Mouse (Mus musculus): ENCODE measurements around the gene Btrc.
A peak's percentile ranks its signal among the peaks of the same experiment; 100 is the strongest.

The Btrc gene

DNA sequence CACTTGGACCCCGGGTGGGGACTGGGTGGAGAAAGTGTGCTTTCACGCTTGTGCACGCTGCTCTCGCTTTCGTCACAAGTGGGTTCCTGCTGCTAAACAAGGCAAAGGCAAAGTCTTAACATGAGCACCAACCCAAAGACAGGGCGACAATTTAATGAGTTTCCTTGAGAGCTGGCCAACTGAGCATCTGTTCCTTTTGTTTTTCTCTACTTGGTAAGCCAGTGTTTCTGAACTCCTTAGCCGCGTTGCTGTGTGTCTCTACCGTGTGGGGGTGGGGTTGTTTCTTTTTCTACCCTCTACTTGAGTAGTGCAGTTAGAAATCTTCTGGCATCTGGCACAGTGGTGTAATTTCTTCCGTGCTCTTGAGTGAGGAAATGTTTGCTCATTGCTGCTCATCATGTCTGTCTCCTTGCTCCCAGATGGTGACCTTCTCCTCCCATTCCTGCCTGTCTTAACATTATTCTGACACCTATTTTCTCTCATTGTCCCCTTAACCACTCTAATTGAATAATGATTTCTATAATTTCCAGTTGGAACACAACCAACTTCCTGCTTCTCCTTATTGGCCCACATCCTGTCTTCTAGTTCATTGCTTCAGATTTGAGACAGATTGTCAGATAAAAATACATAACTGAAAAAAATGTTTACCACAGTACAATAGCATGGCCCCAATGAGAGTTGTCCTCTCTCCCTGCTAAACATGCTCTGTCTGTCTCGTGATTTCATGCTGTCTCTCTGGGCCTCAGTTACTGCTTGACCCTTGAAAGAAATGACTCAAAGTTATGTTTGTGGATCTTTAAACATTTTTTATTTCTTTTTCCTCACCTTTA lies 109.4 kb downstream of the Btrc start:
- DNase-seq (ENCODE audit: low read depth): peak; percentile 43

DNA sequence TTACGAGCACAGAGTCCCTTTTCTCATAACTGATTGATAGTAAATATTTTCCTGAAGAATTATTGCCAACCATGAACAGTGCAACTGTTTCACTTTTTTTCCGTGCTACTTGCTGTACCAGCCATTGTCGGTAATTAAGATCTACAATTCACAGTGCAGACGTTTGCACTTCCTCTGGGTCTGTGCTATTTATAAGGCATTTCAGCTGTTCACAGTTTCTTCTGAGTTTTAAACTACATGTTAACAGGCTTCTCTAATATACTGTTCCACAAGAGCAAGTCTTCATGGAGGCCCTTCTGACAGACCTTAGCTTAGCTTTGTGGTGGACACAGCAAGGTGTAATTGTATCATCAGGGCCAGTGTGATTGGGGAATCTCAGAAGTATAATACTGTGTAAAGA lies 111.2 kb downstream of the Btrc start:
- no peak for DNase-seq (ENCODE audit: low read depth)

DNA sequence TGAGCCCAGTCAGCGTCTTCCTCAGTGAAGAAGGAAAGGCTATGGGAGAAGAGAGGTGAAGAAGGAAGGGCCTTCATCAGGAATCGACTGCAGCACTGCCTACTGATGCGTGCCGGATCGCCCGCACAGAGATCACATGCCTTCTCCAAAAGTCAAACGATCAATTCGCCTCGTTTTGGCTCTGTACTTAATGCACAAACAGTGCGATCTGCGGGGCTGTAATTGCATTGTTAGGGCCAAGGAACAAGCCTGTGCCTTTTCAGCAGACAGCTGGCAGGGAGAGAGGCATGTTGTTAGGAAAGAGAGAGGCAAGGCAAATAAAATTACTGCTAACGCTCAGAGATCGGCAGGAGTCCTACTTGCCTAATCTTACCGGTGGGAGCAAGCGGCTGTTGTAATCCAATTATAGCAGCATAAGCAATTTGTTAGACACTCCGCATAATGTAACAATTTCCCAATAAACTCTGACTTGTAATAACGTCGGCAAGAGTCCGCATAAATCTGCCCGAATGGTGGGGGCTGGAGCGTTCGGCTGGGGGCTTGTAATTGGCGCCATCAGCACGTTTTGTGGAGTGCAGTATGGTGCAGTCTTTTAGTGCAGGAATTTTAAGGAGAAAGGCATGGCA lies 112.5 kb downstream of the Btrc start:
- no peak for DNase-seq (ENCODE audit: low read depth)

DNA sequence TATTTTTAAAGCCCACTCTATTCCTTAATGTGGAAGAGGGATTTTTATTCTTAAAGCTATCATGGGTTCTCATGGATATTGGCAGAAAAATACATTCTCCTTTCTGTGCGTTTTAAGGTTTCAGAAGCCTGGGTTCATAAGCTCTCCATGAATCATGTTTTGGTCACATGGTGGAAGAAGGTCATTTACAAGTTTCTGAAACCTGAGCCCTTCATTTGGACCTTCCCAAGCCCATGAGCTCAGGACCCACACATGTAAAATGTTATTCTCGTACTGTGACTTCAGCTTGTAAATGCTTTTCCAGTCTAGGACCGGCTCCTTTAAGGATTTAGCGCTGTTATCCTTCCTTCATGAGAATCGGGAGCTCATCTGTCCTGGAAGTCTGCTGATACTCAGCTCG lies 116.0 kb downstream of the Btrc start:
- no peak for DNase-seq (ENCODE audit: low read depth)

DNA sequence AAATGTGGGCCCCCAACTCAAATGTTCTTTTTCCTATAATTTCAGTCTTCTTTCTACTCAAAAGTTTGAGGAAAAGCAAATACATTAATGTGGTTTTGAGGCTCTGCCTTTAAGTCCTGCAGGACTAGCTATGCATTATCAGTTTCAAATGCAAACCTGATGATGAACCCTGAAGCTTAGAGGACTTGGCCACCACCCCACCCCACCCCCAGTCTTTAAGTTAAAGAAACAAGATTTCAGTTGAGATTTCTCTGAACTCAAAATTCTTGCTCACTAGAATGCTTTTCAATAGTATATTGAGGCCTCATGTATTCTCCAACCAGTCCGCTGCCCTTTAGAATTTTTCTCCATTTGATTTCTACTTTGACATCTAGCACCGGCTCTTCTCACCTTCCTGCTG lies 117.0 kb downstream of the Btrc start:
- DNase-seq (ENCODE audit: low read depth): no peak

DNA sequence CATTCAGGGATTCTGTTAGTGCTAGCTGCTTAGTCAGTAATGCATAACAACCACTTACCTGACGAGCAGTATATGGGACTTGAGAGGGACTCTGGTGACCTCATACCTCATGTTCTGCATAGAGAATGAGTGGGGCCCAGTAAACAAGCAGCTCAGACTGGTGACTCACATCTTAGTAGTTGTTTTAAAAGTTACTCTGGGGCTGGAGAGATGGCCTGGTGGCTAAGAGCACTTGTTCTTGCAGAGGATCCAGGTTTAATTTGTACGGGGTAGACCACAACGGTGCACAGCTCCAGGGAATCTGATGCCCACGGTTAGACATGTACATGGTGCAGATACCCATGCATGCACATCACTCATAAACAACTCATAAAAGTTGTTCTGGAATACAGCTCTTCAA lies 117.4 kb downstream of the Btrc start:
- no peak for DNase-seq (ENCODE audit: low read depth)

DNA sequence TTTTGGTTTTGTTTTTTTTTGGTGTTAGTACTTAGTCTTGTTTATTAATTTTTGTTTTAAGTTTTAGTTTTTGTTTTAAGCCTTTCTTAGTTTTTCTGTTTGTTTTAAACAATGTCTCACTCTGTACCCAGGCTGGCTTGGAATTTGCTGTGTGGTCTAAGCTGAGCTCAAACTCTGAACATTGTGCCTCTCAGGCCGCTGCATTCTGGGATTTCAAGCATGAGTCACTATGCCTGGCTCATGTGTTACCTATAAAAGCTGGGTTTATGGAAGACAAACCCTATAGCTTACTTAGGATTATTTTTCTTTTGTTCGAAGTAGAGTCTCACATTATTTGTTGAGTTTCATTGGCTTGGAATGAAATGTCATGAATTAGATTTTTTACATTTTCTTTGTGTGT lies 119.9 kb downstream of the Btrc start:
- DNase-seq (ENCODE audit: low read depth): no peak

DNA sequence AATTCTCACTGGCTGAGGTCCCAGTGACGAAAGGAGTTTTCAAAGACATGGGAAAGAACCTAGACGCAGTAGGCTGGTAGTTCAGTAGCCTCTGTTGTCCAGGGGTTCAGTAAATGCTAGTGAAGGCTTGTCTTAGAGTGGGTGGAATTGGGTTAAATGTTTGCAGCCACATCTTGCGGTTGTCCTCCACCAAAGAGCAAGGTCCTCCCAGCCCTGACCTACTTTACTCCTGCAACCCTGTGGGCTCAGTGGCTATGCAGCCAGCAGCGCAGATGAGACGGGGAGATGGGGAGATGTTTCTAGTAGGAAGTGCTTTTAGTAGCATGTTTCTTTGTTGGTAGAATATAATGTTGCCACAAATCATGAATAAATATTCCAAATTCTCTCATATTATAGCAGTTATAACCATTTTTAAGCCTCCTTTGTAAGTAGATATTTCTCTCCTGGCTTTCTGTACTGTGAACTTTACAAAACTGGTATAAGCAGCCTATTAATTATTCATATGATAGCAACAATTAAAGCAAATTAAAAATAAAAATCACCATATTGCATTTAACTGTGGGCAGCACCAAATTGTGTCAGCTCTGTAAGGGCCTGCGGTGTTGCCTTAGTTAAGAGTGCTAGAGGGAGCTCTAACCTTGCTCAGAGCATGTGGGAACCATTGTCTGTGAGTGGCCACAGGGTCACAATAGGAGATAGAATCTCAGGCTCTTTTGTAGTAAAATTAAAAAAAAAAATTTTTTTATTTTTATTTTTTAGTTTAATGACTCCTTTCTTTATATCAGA lies 122.9 kb downstream of the Btrc start:
- DNase-seq (ENCODE audit: low read depth): no peak

DNA sequence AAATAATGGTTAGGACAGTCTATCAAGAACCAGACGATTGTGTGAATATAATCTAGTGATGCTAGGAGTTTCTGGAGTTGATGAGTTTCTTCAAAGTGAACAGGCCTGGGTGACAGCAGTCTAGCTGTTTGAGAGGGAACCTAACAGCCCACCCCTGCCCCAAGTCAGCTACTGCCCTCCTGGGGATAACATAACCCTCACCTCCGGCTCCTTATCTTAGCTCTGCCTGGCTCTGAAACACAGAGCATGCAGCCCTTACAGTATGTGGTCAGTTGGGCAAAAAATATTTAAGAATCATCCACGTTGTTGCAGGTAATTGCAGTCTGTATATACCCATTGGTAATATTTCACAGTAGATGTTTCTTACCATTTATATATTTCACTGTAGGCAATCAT lies 123.5 kb downstream of the Btrc start:
- DNase-seq (ENCODE audit: low read depth): no peak

DNA sequence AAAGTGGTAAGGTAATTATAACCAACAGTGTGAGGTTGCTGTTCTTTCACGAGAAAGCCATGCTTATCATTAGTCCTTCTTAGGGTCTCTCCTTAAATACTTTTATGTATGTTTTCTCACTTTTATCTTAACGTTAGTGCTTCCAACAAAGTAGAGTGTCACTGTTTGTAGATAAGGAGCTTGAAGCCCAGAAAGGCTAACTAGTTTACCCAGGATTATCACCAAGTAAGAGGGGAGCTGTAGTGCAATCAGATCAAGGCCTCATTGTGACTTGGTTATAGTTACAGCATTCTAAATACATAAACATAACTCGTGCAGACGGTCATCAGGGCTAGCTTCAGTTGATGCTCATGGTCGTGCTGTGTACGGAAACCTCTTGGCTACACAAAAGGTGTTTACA lies 126.4 kb downstream of the Btrc start:
- no peak for DNase-seq (ENCODE audit: low read depth)

DNA sequence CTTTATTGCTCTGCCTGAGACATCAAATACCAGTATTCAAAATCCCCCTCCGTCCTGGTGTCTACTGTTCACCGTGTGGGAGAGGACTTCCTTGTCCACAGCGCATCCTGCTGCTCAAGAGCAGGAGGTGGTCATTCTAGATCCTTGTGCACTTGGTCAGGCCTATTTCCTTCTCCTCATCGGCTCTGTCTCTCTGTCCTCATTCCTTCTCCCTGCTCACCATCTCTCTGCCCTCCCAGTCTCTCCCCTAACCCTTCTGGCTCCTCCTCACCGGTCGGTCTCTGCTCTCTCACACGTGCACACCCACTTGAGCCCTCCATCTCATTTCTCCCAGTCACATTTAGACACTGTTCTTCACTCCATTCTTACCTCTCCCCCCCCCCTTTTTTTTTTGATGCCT lies 127.7 kb downstream of the Btrc start:
- no peak for DNase-seq (ENCODE audit: low read depth)

DNA sequence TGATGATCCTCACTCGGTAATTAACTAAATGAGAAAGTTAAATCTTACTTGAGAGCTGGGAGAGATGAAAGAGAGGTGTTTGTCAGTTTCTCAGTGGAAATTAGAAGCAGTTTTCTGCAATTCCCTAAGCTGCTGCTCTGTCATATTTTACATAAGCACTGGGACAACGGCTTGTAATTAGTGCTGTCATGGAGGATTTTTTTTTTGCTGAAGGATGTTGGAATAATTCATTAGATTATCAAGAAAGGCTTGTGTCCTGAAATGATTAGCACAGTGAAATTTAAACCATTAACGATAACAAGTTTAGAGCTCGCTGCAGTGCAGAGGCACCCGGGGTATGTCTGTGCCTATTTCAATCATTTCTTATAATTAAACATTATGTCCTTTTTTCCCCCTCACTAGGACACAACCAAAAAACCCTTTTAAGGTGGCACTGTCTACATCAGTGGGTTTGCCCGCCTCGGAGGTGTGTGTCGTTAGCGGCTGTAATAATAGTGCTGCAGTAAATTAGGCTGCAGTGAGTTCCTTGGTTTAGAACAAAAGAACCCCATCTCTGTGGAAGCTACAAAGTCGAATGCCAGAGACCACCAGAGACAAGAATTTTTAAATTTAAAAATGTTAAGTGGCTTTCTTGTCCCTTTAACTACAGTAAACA lies 130.7 kb downstream of the Btrc start:
- no peak for DNase-seq (ENCODE audit: low read depth)

DNA sequence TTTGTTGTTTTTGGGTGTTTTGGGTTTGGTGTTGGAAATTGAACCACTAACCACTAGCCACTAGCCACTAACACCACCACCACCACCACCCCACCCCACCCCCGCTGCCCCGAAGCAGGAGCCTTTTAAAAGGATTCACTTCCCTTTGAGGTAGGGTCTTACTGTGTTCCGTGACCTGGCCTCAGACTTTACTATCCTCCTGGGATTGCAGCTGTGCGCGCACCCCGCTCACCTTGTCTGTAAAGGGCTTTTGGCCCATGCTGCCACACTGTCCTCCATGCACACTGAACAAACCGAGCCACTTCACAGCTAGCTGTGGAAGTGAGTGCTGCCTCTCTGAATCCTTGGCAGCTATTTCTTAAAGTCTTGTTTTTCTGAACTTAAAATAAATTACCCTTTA lies 141.9 kb downstream of the Btrc start:
- no peak for DNase-seq (ENCODE audit: low read depth)

DNA sequence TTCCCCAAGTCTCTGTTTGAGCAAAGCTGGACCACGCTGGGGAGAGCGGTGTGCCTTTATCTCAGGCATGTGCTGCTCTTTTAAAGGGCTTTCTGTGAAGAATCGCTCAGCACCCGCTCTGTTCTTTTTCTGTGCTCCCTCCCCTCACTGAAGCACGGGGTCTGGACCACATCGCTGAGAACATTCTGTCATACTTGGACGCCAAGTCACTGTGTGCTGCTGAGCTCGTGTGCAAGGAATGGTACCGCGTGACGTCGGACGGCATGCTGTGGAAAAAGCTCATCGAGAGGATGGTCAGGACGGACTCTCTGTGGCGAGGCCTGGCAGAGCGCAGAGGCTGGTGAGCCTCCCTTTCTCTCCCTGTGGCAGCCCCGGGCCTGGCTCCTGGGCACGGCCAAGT lies 144.0 kb downstream of the Btrc start:
- DNase-seq (ENCODE audit: low read depth): no peak

DNA sequence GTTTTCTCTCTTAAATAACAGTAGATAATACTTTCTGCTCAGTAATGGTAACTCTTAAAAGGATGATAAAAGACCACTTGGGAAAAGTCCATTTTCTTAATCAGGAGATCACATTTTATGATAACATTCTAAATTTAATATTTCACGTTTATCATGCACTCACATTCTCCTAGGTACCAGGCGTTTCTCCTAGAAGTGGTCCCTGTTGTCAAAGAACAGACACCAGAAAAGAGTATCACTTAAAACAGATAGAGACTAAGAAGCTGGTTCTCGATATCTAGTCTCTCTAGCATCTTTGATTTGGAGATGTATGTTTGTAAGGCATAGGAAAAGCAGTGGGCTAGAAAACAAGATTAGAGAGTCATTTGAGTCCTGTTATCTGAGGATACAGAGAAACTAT lies 147.1 kb downstream of the Btrc start:
- no peak for DNase-seq (ENCODE audit: low read depth)

DNA sequence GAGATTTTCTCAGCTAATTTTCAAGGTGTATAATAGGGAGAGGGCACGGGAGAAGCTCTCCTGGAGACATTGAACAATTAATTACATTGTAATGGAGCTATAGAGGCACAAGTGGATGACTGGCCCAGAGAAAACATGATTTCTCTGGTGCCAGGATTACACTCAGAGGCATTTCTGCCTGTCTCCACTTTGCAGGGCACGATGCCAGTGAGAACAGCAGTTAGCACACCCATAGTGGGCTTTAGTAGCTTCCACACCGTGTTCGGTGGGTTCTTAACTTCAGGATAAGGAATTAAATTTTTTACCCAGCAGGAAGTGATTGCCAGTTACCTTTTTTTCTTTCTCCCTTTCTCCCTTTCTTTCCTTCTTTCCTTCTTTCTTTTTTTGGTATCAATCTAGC lies 147.9 kb downstream of the Btrc start:
- no peak for DNase-seq (ENCODE audit: low read depth)

DNA sequence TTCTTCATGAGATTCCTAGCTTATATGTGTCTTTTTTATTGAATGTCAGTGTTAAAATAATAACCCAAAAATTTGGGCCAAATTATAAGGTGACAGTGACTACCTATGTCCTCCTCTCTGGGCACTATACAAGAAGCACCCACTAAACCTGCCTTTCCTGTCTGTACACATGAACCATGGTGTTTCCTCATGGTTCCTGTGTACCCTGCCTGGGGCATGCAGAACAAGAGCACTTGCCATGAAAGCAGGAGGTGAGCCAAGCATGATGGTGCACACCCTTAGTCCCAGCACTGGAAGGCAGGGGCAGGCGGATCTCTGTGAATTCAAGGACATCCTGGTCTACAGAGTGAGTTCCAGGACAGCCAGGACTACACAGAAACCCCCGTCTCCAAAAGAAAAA lies 151.8 kb downstream of the Btrc start:
- no peak for DNase-seq (ENCODE audit: low read depth)

DNA sequence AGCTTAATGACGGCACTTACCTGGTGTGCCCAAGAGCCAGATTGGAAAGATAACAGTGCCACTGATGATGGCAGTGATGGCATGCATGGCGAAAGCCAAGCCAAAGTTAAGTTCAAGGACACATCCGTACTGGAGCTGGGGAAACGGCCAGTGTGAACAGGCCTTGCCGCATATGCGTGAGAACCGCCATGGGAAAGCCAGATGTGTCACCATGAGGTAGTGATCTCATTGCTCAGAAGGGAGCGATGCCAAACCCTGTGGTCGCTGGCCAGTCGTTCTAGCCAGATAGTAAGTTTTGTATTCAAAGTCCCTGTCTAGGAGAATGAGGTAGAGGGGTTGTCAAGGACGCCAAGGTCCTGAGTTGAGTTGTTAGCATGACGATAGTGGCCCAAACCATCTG lies 152.7 kb downstream of the Btrc start:
- no peak for DNase-seq (ENCODE audit: low read depth)

DNA sequence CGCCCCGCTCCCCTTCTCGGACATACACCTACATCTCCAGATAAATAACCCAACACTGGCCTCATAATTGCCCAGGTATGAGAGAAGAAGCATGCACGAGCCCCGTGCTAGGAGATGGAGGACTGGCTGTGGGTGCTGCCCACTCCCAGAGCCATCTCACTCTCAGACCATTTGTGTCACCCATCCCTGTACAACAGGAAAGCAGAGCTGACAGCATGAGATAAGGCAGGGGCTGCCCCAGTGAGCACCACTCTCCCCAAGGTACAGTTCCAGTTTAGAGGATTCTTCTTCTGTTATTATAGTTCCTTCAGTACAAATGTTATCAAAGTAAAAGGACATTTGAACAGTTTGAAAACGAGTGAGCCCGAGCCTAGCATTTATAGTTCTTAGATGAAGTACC lies 163.8 kb downstream of the Btrc start:
- no peak for DNase-seq (ENCODE audit: low read depth)

DNA sequence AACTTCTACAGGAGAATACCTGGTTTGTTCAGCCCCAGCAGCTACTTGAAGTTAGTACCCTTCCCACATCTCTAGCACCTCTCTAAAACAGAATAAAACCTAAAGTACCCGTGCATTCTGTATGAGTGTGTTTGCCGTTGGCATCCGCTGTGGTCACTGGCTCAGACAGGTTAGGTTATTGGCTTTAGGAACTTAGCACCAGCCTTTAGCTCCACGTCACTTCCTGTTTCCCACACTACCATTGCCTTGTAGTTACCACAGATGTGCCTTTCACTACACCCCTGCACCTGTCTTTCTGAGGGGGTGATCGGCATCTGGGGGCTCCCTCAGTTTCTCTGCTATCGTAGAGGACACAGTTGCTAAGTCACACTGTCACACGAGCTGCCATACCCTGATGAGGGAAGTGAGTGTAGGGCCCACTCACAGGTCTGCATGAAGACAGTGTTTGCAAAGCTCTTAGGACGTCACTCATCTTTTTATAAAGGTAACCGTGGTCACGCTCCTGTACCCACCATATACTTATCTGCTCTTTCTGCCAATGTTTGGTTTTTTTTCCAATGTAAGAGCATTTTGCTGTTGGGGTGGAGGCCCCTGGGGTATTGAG lies 164.5 kb downstream of the Btrc start:
- DNase-seq (ENCODE audit: low read depth): peak; percentile 70

DNA sequence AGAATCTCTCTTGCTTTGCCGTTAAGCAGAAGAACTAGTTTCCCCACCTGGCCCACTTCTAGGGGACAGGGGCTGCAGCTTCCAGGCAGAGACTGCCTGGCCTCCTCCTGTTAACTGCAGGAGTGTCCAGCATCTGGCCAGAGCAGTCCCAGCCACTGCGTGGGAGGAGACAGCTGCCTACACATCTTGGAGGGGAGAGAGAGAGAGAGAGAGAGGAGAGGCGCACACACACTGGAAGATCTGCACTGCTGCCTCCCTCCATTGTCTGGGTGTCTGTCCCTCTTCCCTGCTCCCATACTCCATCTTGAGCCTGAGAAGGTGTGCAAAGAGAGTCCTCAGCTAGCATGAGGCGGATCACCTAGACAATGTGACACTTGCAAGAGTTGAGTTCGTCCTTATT lies 165.8 kb downstream of the Btrc start:
- DNase-seq (ENCODE audit: low read depth): no peak
